Mouse (Mus musculus) cortical plate, adult 2 months (tissue): ENCODE data around the gene Ubxn1.

Experiments
- CTCF ChIP-seq: fragments of 200-500 bp; IDR thresholded peaks from 2 replicates; pipeline ENCODE4 v1.5.1; 2011; ENCODE audit warnings: mild to moderate bottlenecking, control low read depth, low read length; ENCODE audit not compliant: insufficient read depth; ENCODE audit errors: extremely low read depth
- POLR2A ChIP-seq: fragments of 200-500 bp; IDR thresholded peaks from 2 replicates; pipeline ENCODE4 v1.6.1; 2011; ENCODE audit warnings: mild to moderate bottlenecking, low read length, control low read depth; ENCODE audit not compliant: insufficient read depth; ENCODE audit errors: extremely low read depth

DNA sequence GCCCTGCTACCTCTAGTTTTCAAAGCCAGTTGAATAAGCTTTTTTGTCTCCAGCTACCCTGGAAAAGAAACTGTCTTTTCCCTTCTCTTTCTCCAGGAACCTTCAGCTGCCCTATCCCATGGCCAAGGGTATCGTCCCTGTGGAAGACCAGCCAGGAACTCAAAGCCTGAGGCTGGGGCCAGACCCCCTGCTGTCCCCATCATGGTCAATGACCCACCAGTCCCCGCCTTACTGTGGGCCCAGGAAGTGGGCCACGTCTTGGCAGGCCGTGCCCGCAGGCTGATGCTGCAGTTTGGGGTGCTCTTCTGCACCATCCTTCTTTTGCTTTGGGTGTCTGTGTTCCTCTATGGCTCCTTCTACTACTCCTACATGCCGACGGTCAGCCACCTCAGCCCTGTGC is 30.3 kb upstream of the Ubxn1 start:
- TF ChIP-seq POLR2A = no peak
- no peak for TF ChIP-seq CTCF
